Mouse (Mus musculus) lung, adult 2 months (tissue): ENCODE measurements around the gene Sap30bp. TPM values are rescaled to one million over a fixed set of nuclear protein-coding genes. Genes with fewer than 3 reads are reported as not detected.

Experiments
- DNase-seq: peaks from one replicate; pipeline ENCODE4 v3.0.0; 2022
- H3K4me1 ChIP-seq: fragments of 200-500 bp; 2 replicates; pipeline ENCODE4 v1.6.1; 2011; ENCODE audit warnings: low read length; ENCODE audit not compliant: control insufficient read depth, insufficient read depth
- H3K4me3 ChIP-seq: fragments of 200-500 bp; replicated peaks from 2 replicates; pipeline ENCODE3; 2011; ENCODE audit warnings: low read depth, mild to moderate bottlenecking, control low read depth, low read length; ENCODE audit errors: extremely low read depth
- CTCF ChIP-seq: fragments of 200-500 bp; IDR thresholded peaks from 2 replicates; pipeline ENCODE4 v1.5.1; 2011; ENCODE audit warnings: mild to moderate bottlenecking, low read length, control low read depth; ENCODE audit not compliant: insufficient read depth
- POLR2A ChIP-seq: fragments of 200-500 bp; IDR thresholded peaks from 2 replicates; pipeline ENCODE4 v1.6.1; 2011; ENCODE audit warnings: low read depth, mild to moderate bottlenecking, control low read depth, low read length, borderline replicate concordance; ENCODE audit errors: extremely low read depth
- WGBS: fragments of 180-500 bp; shearing (Covaris S2); methylation state at CpG from one replicate; pipeline ENCODE4 v1.1.7; 2018; 5-methylcytosine and 5-hydroxymethylcytosine counted together
- polyA plus RNA-seq: library from polyadenylated mRNA; depleted of rRNA; stranded (reverse); fragments of >200 nt; gene quantifications from 2 replicates; pipeline ENCODE4 v1.2.3, GENCODE M21; 2012

Gene Sap30bp
- polyA plus RNA-seq, 1 experiment, result 23.0 TPM

DNA sequence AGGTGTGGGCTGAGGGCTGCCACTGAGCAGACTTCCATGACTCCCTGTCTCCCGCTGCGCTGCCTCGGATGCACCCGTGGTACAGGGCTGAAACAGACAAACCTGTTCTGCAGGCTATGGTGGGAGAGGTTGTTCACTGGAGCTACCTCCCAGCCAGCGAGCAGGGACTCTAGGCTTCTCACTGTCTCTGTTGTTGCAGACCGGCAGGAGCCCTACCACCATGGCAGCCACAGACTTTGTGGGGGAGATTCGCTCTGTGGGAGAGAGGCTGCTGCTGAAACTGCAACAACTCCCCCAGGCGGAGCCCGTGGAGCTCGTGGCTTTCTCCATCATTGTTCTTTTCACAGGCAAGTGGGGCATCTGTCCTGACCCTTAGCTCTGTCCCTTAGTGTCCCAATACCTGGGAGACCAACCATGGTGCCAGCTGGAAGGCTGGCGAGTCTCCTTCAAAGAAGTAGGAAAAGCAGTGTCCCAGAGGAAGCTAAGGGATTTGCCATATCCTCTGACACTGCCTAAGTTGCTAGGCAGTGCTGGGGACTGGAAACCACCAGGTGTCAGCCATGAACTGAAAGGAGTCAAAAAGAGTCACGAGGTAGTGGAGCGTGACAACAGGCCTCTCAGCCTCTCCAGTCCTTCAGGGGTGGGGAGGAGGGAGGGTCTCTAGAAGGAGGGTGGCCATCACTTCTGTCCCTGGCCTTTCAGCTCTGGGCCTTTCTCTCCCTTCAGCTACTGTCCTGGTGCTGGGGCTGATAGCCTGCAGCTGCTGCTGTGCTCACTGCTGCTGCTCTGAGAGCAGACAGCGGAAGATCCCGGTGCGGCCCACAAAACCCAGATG, 27.9 kb upstream of the Sap30bp start:
- Histone ChIP-seq H3K4me1 (peaks cover 34% of the 10 kb centered on the region), H3K4me3 (no peak overlapping the region)
- TF ChIP-seq POLR2A (0 out of 2 replicates have a peak, but pooled peaks have one; percentile 6), CTCF (0 out of 2 replicates have a peak, but pooled peaks have one; percentile 3)
- 67% methylated on average over 16 of the region's 16 CpGs for WGBS
- DNase-seq, result no peak

DNA sequence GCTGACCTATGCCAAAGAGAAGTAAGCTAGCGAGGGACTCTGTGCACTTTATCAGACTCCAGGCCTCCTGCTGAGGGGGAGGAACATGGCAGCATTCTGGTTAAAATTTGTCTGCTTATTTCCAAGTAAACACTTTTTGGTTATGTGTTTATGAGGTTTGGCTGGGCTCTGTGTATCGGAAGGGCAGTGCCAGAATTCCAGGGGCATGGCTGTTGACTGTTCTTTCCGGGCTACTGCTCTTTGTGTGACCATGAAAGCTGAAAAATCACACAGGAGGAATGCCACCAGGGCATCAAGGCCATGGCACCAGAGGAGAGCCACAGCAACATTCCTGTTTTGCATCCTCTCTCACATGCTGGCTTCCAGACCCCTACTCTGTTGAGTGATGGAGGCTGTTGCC, 27.0 kb upstream of the Sap30bp start:
- no peak overlapping the region for H3K4me3 ChIP-seq
- no peak for DNase-seq
- peaks cover 31% of the 10 kb centered on the region for H3K4me1 ChIP-seq
- 69% methylated on average over 3 of the region's 3 CpGs for WGBS
- no peak for TF ChIP-seq POLR2A

DNA sequence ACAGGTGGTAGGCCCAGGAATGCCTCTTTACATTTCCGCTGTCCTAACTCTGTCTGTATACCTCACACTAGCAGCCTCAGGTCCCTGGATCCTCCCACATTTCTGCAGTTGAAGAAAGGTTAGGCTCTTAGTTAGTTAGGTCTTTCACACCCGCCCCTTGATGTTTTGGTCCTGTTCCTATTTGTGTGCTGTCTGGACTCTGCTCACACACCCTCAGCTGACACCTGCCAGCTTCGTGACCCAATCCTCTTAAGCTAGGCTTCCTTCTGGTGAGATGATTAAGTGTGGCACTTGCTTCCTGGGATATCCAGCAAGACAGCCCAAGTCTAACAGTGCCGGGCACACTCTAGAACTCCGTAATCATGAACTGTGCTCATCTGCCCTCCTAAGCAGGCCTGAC, 26.6 kb upstream of the Sap30bp start:
- no peak for TF ChIP-seq POLR2A
- WGBS, result 81% methylated on average over 5 of the region's 5 CpGs
- Histone ChIP-seq H3K4me3 (no peak overlapping the region), H3K4me1 (peaks cover 35% of the 10 kb centered on the region)
- no peak for DNase-seq

- Histone ChIP-seq H3K4me1 (peaks cover 7% of the 10 kb centered on the region; the same call in 1 of the 2 replicates), H3K4me3 (no peak overlapping the region)
- 20% methylated on average over 5 of the region's 5 CpGs for WGBS
- TF ChIP-seq POLR2A (no peak), CTCF (no peak)
- no peak for DNase-seq
Observed at GRCm38 (mm10) chr11:115911134-115911561, 21.9 kb upstream of the Sap30bp start.

DNA sequence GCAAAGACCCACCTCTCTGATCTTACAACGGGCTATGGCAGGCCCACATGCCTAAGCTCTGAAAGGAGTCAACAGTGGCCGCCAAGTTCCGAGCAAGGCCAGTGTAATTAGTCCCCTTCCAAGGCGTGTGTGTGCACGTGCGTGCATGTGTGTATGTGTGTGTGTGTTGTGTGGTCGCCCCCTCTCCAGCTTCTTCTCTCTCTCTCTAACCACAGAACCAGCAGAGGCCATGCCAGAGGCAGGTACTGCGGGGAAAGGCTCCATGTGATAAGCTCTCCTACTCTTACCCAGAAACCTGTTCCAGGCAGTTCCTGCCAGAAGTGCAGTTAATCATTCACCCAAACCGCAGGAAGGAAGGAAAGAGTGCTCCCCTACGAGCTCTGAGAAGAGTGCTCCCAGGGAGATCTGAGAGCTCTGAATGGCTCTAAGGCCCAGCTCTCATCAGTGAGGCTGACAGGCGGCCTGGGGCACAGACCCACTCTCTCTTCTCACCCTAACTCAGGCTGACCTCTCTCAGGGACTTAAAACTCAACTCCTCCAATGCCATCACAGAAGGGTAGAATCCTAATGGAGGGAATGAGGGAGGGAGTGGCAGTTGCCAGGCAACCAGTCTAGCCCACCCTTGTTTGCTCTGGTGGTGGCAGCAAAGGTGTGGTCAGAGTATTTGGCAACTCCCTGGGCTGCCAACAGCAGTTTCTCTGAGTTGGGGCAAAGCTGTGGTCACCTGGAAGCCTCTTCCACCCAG, 21.3 kb upstream of the Sap30bp start, which contains the start of gene Smim6:
Gene Smim6, plus strand, starts transcription at position 386 of the 745 bp plus-strand sequence.
- peak within 1 kb of the TSS; percentile 1 for H3K4me3 ChIP-seq
- peak; percentile 34; the same call in 1 of the 2 replicates for TF ChIP-seq POLR2A
- no peak for TF ChIP-seq CTCF
- peak; percentile 52 for DNase-seq
- peaks cover 7% of the 10 kb centered on the region; the same call in 1 of the 2 replicates for H3K4me1 ChIP-seq
- 52% methylated on average over 11 of the region's 11 CpGs for WGBS

DNA sequence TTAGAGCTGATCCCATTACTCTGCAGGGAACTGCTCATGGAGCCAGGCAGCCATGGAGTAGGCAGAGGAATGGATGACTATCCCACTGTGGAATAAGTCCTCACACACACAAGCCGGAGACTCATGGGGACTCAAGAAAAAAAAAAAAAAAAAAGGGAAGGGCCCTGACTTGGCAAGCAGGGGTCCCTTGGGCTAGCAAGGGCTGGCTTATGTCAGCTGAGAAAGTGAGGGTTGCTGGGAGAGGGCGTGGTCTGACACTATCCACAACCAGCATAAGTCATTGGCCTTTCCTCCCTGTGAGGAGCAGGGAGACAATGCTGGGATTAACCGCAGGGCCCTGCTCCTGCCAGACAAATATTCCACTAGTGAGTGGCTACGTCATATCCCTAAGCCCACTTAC, 16.5 kb upstream of the Sap30bp start:
- H3K4me3 ChIP-seq, result no peak overlapping the region
- no peak for TF ChIP-seq POLR2A
- 94% methylated on average over 4 of the region's 4 CpGs for WGBS
- DNase-seq, result no peak
- peaks cover under 1% of the 10 kb centered on the region; the same call in 1 of the 2 replicates for H3K4me1 ChIP-seq

- WGBS, result 90% methylated on average over 5 of the region's 5 CpGs
- Histone ChIP-seq H3K4me1 (no peaks in the 10 kb centered on the region), H3K4me3 (no peak overlapping the region)
- no peak for TF ChIP-seq POLR2A
- TF ChIP-seq CTCF, result no peak
- DNase-seq, result no peak
Observed at GRCm38 (mm10) chr11:115918637-115919036, 14.4 kb upstream of the Sap30bp start.

DNA sequence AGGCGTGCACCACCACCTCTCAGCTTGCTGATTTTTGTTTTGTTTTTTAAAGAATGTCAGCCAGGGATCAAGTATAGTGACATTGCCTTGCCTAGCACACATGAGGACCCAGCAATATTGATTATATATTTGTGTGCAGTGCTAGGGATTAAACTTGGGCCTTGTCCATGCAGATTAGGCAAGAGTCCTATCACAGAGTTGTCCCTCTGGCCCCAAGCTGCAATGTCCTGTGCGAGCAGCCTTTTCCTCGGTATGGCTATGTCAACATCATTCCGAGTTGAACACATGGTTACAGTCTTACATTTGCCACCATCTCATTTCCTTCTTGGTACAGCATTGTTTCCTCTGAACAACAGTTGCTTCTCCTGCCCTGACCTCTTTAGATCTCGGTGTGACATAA, 14.0 kb upstream of the Sap30bp start:
- Histone ChIP-seq H3K4me3 (no peak overlapping the region), H3K4me1 (no peaks in the 10 kb centered on the region)
- 82% methylated on average over 5 of the region's 5 CpGs for WGBS
- TF ChIP-seq CTCF (no peak), POLR2A (no peak)
- no peak for DNase-seq

DNA sequence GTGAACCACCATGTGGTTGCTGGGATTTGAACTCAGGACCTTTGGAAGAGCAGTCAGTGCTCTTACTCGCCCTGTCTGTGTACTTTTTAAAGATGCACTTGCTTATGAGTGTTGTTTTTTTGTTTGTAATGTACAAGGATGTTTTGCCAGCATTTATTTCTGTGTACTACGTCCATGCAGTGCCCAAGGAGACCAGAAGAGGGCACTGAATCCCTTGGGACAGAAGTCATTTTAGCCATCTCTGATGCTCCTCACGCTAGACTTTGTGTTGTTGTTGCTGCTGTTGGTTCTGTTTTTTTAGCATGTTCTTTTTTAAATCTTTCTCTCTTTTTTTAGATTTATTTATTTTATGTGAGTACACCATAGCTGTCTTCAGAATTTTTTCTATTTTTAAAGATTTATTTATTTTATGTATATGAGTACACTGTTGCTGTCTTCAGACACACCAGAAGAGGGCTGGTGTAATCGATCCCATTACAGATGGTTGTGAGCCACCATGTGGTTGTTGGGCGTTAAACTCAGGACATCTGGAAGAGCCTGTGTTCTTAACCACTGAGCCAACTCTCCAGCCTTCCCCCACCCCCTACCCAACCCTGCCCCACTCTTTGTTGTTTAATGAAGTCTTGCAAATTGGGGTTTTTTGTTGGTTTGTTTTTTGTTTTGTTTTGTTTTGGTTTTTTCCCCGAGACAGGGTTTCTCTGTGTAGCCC, 12.8 kb upstream of the Sap30bp start:
- WGBS, result 20% methylated on average over 6 of the region's 6 CpGs
- DNase-seq, result peak; percentile 50
- no peak for TF ChIP-seq POLR2A
- peak; percentile 58; the same call in 1 of the 2 replicates for TF ChIP-seq CTCF
- no peak overlapping the region for H3K4me3 ChIP-seq
- H3K4me1 ChIP-seq, result no peaks in the 10 kb centered on the region
